Mouse (Mus musculus): ENCODE measurements around the gene Csnk1d.

GRCm38 (mm10) chr11:120916477-120916876 lies 74.7 kb downstream of the Csnk1d start:
- TF ChIP-seq POLR2A (IDR thresholded peaks at IDR 0.05; ENCODE audit: control insufficient read depth, extremely low read depth, insufficient read depth, low read length, poor library complexity) (no peak), CTCF (IDR thresholded peaks at IDR 0.05; ENCODE audit: borderline replicate concordance, control insufficient read depth, extremely low read depth, insufficient read depth, low read length, poor library complexity) (no peak)

Measured in thymus, adult 2 months (tissue).